36 mouse cellular contexts compared by ENCODE assay signal in genomic region chr5:136063920-136064319, GRCm38 (mm10). TPM values are rescaled to one million over a fixed set of nuclear protein-coding genes. Genes with fewer than 3 reads are reported as not detected.
"Had no signal": no experiment of that assay in that cellular context is flagged by ENCODE, and none has a peak within 500 bp of the region (broad histone marks: within the 10 kb centered on the region; RNA-seq: fewer than 3 reads in every experiment).

No protein-coding gene starts in this region.

- H3K9ac ChIP-seq: heart, embryonic 12.5 days; hindbrain, embryonic 12.5 days; hindbrain, embryonic 14.5 days; kidney, embryonic 15.5 days; limb, embryonic 13.5 days; limb, embryonic 15.5 days; liver, embryonic 12.5 days; liver, embryonic 14.5 days had no signal

- H3K4me2 ChIP-seq: heart, embryonic 12.5 days; hindbrain, embryonic 12.5 days; hindbrain, embryonic 14.5 days; kidney, embryonic 15.5 days; limb, embryonic 13.5 days; limb, embryonic 15.5 days; liver, embryonic 12.5 days had no signal

- H3K4me1 ChIP-seq: heart, embryonic 10.5 days; heart, embryonic 12.5 days; limb, embryonic 13.5 days; limb, embryonic 15.5 days; liver, embryonic 12.5 days had no signal

- H3K27me3 ChIP-seq: hindbrain, embryonic 12.5 days; kidney, embryonic 15.5 days had no signal

- ATAC-seq: hindbrain, postnatal 0 days; intestine, embryonic 16.5 days; liver, embryonic 12.5 days had no signal

- H3K36me3 ChIP-seq: heart, embryonic 10.5 days; heart, embryonic 12.5 days; hindbrain, embryonic 10.5 days; hindbrain, embryonic 12.5 days; kidney, embryonic 15.5 days; limb, embryonic 13.5 days; limb, embryonic 15.5 days; liver, embryonic 12.5 days had no signal

- H3K27ac ChIP-seq: gastrocnemius, adult 2 months; heart, embryonic 10.5 days; hindbrain, embryonic 10.5 days; hindbrain, embryonic 12.5 days; hindbrain, embryonic 14.5 days; hindbrain, postnatal 0 days; kidney, embryonic 15.5 days; kidney, postnatal 0 days; layer of hippocampus, adult 2 months; limb, embryonic 13.5 days; limb, embryonic 15.5 days; liver, embryonic 12.5 days; liver, embryonic 14.5 days had no signal

- DNase-seq: gastrocnemius, adult 2 months; gastrocnemius, postnatal 10 days; gastrocnemius, postnatal 25 days; heart, adult 18-20 months; heart, postnatal 10 days; heart, postnatal 4 days; kidney, adult 11 months; kidney, adult 2 months; kidney, adult 9 months; kidney, postnatal 14 days; kidney, postnatal 36 days; layer of hippocampus, postnatal 36 days; left cerebral cortex, postnatal 4 days had no signal

- H3K9me3 ChIP-seq: heart, embryonic 10.5 days; heart, embryonic 12.5 days; hindbrain, embryonic 10.5 days; hindbrain, embryonic 12.5 days; kidney, embryonic 15.5 days; limb, embryonic 13.5 days; limb, embryonic 15.5 days; liver, embryonic 12.5 days had no signal

- H3K4me3 ChIP-seq: gastrocnemius, adult 2 months; heart, embryonic 10.5 days; heart, embryonic 12.5 days; hindbrain, embryonic 10.5 days; hindbrain, embryonic 12.5 days; kidney, embryonic 15.5 days; layer of hippocampus, adult 2 months; limb, embryonic 13.5 days; limb, embryonic 15.5 days; liver, embryonic 12.5 days had no signal

RNA-seq across cellular contexts. Expression of gene Upk3bl, which starts 9.6 kb away (rescaled TPM):
- total RNA-seq: gastrocnemius, adult 2 months; gastrocnemius, postnatal 10 days; gastrocnemius, postnatal 25 days; granulocyte monocyte progenitor cell, adult 5-6 weeks; heart, adult 18-20 months; heart, adult 8-10 months; heart, postnatal 10 days; heart, postnatal 25 days; heart, postnatal 4 days; hindbrain, postnatal 0 days; layer of hippocampus, adult 2 months; layer of hippocampus, postnatal 14 days; layer of hippocampus, postnatal 36 days; left cerebral cortex, postnatal 10 days; left cerebral cortex, postnatal 25 days; left cerebral cortex, postnatal 4 days; liver, adult 2 months had no signal
- polyA plus RNA-seq: hindbrain, embryonic 14.5 days; liver, adult 2 months had no signal

RNA-seq across cellular contexts. Expression of gene Upk3b, which starts 25.6 kb away (rescaled TPM):
- total RNA-seq: gastrocnemius, adult 2 months; granulocyte monocyte progenitor cell, adult 5-6 weeks; hindbrain, postnatal 0 days; layer of hippocampus, adult 2 months; layer of hippocampus, postnatal 14 days; layer of hippocampus, postnatal 36 days; left cerebral cortex, adult 18-20 months; left cerebral cortex, adult 8-10 months; left cerebral cortex, postnatal 10 days; left cerebral cortex, postnatal 25 days; left cerebral cortex, postnatal 4 days had no signal
- polyA plus RNA-seq: hindbrain, embryonic 14.5 days; hindbrain, postnatal 0 days had no signal
